Mouse (Mus musculus) hindbrain, embryonic 16.5 days (tissue): ENCODE measurements around the gene Olfr299. TPM values are rescaled to one million over a fixed set of nuclear protein-coding genes. Genes with fewer than 3 reads are reported as not detected.

Experiments used
- ATAC-seq: fragments of 200-750 bp; cut with Nextera tagmentation; 2 replicates; pipeline ENCODE4 v1.8.0; 2017; ENCODE audit warnings: moderate TSS enrichment, moderate library complexity
- H3K27ac ChIP-seq: fragments of 300-500 bp; sonication (generic); 2 replicates; pipeline ENCODE4 v1.5.1; 2014; ENCODE audit warnings: low read depth, mild to moderate bottlenecking, control low read depth, low read length, moderate library complexity
- H3K27me3 ChIP-seq: fragments of 300-500 bp; sonication (generic); replicated peaks from 2 replicates; pipeline ENCODE4 v1.6.1; 2014; ENCODE audit warnings: low read length; ENCODE audit not compliant: control insufficient read depth, insufficient read depth
- H3K36me3 ChIP-seq: fragments of 300-500 bp; sonication (generic); 2 replicates; pipeline ENCODE4 v1.6.1; 2014; ENCODE audit warnings: mild to moderate bottlenecking, low read length, moderate library complexity, mixed read lengths; ENCODE audit not compliant: control insufficient read depth, insufficient read depth
- H3K4me1 ChIP-seq: fragments of 300-500 bp; sonication (generic); 2 replicates; pipeline ENCODE4 v1.6.1; 2014; ENCODE audit warnings: low read depth, low read length; ENCODE audit not compliant: control insufficient read depth, insufficient read depth
- H3K4me2 ChIP-seq: fragments of 300-500 bp; sonication (generic); 2 replicates; pipeline ENCODE4 v1.6.1; 2014; ENCODE audit warnings: mild to moderate bottlenecking, low read length, control low read depth, moderate library complexity
- H3K4me3 ChIP-seq: fragments of 300-500 bp; sonication (generic); 2 replicates; pipeline ENCODE4 v1.5.1; 2014; ENCODE audit warnings: mild to moderate bottlenecking, low read length, control low read depth, moderate library complexity
- H3K9ac ChIP-seq: fragments of 300-500 bp; sonication (generic); 2 replicates; pipeline ENCODE4 v1.6.1; 2014; ENCODE audit warnings: low read depth, mild to moderate bottlenecking, control low read depth, low read length, moderate library complexity
- H3K9me3 ChIP-seq: fragments of 300-500 bp; sonication (generic); 2 replicates; pipeline ENCODE4 v1.6.1; 2014; ENCODE audit warnings: mild to moderate bottlenecking, low read length, moderate library complexity; ENCODE audit not compliant: control insufficient read depth
- WGBS: fragments of 180-500 bp; shearing (Covaris S2); extraction: QIAGEN DNeasy Blood & Tissue Kit; methylation state at CpG from one replicate; pipeline ENCODE4 v1.1.7; 2014; 5-methylcytosine and 5-hydroxymethylcytosine counted together
- polyA plus RNA-seq: library from polyadenylated mRNA; unstranded; fragments of >200 nt; fragmentation: Nextera tagmentation; extraction: Ambion mirVana; gene quantifications from 2 replicates; pipeline ENCODE4 v1.2.1, GENCODE M21; 2015

The Olfr299 gene
- polyA plus RNA-seq = not detected in 2 replicates

DNA sequence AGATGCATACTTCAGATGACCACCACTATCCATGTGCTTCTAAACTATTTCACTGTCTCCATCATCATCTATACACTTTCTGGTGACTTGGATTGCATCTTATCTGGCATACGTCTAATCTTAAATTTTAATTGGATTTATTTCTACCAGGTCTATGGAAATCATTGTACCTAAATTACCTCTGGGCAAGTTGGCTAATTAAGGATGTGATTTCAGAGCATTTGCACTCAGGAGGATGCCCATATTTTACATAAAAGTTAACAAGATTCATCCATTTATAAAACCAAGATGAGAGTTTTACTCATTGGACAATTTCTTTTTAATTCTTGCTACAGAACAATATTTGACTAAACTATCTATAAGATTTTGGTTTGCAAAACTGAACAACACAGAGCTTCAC, at the start of gene Olfr299:
Olfr299 (plus strand) TSS at position 301 of the 400 bp plus-strand sequence.
- Histone ChIP-seq H3K4me2 (no peak within 1 kb of the TSS), H3K36me3 (no peaks in the 10 kb centered on the region), H3K9me3 (no peaks in the 10 kb centered on the region), H3K9ac (no peak within 1 kb of the TSS), H3K4me3 (no peak within 1 kb of the TSS), H3K4me1 (no peaks in the 10 kb centered on the region), H3K27me3 (no peaks in the 10 kb centered on the region), H3K27ac (no peak within 1 kb of the TSS)
- WGBS = 85% methylated on average over 1 of the region's 1 CpGs
- ATAC-seq = no peak

GRCm38 (mm10) chr7:86492384-86492783, 32.7 kb downstream of the Olfr299 start, which contains the start of gene Olfr298:
TSS of gene Olfr298 (minus strand) at chr7:86492484.
- no peak within 1 kb of the TSS for H3K4me2 ChIP-seq
- H3K9me3 ChIP-seq = no peaks in the 10 kb centered on the region
- no peaks in the 10 kb centered on the region for H3K27me3 ChIP-seq
- no peak within 1 kb of the TSS for H3K9ac ChIP-seq
- H3K36me3 ChIP-seq = no peaks in the 10 kb centered on the region
- no peak for ATAC-seq
- H3K4me1 ChIP-seq = no peaks in the 10 kb centered on the region
- no peak within 1 kb of the TSS for H3K4me3 ChIP-seq
- no peak within 1 kb of the TSS for H3K27ac ChIP-seq
- 84% methylated on average over 1 of the region's 1 CpGs for WGBS

Other genes with a start within 250 kb of the Olfr299 start
- not detected in 2 replicates for gene Vmn2r76, start 213.6 kb upstream of the Olfr299 start, polyA plus RNA-seq
- gene Olfr310, start 182.7 kb upstream of the Olfr299 start, polyA plus RNA-seq = not detected in 2 replicates
- gene Olfr309, start 146.2 kb upstream of the Olfr299 start, polyA plus RNA-seq = not detected in 2 replicates
- not detected in 2 replicates for gene Olfr308, start 134.3 kb upstream of the Olfr299 start, polyA plus RNA-seq
- gene Olfr307, start 122.3 kb upstream of the Olfr299 start, polyA plus RNA-seq = not detected in 2 replicates
- not detected in 2 replicates for gene Olfr305, start 93.0 kb upstream of the Olfr299 start, polyA plus RNA-seq
- gene Olfr304, start 73.3 kb upstream of the Olfr299 start, polyA plus RNA-seq = not detected in 2 replicates
- gene Olfr303, start 62.1 kb upstream of the Olfr299 start, polyA plus RNA-seq = not detected in 2 replicates
- gene Olfr301, start 56.1 kb upstream of the Olfr299 start, polyA plus RNA-seq = not detected in 2 replicates
- not detected in 2 replicates for gene Olfr298, start 32.6 kb downstream of the Olfr299 start, polyA plus RNA-seq
- not detected in 2 replicates for gene Olfr297, start 60.0 kb downstream of the Olfr299 start, polyA plus RNA-seq
- gene Olfr295, start 123.9 kb downstream of the Olfr299 start, polyA plus RNA-seq = not detected in 2 replicates
- gene Olfr294, start 156.7 kb downstream of the Olfr299 start, polyA plus RNA-seq = not detected in 2 replicates
- not detected in 2 replicates for gene Olfr293, start 189.1 kb downstream of the Olfr299 start, polyA plus RNA-seq
- gene Olfr292, start 228.4 kb downstream of the Olfr299 start, polyA plus RNA-seq = not detected in 2 replicates